Mouse (Mus musculus) spleen, postnatal 36 days (tissue): ENCODE results near the gene Rpusd3.

Experiments used
- DNase-seq, 2 experiments: peaks; one replicate each; pipeline ENCODE4 v3.0.0; 2022; ENCODE audit warnings: low spot score in 2 of 2, mixed read lengths in 1 of 2

Gene Rpusd3

DNA sequence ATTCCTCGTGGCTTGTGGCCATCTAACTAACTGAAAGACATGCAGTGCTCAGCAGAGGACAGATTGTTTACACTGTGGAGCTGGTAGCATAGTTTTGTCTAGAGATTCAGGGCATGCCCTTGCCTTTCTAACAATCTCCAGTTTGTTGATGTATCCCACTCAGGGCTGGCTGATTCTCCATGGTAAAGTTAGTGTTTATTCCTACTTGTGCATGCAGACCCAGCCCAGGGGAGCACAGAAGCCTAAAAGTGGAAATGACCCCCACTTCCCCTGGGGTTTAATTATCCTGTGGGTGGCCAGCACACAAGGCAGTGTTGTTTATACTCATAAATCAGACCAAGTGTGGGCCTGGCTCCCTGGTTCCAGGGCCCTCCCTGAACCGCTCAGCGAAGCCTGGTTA, 33.1 kb downstream of the Rpusd3 start:
- DNase-seq = no peak

GRCm38 (mm10) chr6:113385160-113385714, 33.9 kb downstream of the Rpusd3 start:
- DNase-seq = no peak

DNA sequence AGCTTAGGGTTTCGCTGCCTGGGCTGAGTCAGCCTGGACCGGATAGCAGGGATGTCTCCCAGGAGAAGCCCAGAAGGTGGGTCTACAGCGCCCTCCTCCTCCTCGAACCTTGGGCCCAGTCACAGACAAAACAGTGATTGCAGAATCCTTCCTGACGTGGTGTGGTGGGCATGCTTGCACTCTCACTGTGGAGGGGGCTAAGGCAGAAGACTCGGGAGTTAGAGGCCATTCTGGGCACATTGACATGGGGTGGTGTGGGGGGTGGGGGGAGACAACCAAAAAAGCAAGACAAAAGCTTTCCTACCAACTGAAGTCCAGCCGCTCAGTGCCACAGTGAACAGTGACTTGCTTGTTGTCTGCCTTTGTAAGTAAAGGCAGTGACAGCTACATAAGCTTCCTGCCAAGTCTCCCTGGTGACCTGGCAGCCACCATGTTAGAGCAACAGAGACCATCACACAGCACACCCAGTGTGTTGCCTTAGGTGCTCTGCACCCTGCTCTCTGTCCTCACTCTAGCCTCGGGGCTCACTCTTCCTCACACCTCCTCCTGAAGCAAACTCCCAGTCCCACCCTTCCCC, 34.7 kb downstream of the Rpusd3 start:
- DNase-seq = no peak

GRCm38 (mm10) chr6:113380480-113380879, 38.7 kb downstream of the Rpusd3 start:
- DNase-seq = no peak

- DNase-seq = peak; percentile 48 to 56
Measured at GRCm38 (mm10) chr6:113379246-113379645, 39.9 kb downstream of the Rpusd3 start.

DNA sequence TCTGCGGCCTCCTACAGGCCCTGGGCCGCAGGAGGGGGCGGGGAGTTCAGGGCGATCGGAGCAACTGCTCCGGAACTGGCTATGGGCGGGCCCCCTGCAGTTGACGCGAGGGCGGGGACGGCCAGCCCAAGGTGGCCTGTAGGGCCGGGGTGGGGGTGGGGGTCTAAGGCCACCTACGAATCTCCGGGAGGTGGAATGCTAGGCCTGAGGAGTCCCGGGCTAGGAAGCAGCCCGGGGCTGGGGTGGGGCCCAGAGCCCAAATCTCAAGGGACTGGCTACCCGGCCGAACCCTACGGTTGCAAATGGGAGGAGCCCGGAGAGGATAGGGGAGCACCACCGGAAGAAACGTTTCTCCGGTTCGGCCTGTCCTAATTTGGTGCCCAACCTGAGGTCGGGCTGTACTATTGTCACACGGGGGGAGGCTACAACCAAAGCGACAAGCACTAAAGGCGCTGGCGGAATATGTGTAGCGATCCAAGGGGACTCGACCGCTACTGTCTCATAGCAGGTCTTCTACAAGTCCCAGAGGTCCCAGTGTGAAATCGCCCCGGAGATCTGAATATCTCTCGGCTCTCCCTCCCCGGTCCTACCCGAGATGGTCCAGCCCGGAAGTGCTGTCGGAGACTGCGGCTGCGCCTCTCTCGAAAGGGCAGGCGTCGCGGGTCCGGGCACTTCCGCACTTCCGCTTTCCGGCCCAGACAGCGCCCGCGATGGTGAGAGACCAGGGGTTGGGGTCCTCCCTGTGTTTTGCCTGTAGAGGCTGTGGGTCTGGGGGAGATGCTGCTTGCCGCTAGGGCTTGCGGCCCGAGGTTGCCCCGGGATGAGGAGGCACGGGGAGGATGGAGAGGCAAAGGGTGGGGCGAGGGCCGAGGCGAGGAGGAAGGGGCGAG, 41.4 kb downstream of the Rpusd3 start, which contains the start of the genes Tada3 and Arpc4:
Tada3 (minus strand) TSS at position 388 of the 890 bp plus-strand sequence.
Arpc4 (plus strand) TSS at position 620 of the 890 bp plus-strand sequence.
- peak; percentile 93 to 95 for DNase-seq

- DNase-seq = no peak
Measured at GRCm38 (mm10) chr6:113377172-113377495, 42.0 kb downstream of the Rpusd3 start.

- no peak for DNase-seq
Measured at GRCm38 (mm10) chr6:113373491-113373890, 45.6 kb downstream of the Rpusd3 start.

DNA sequence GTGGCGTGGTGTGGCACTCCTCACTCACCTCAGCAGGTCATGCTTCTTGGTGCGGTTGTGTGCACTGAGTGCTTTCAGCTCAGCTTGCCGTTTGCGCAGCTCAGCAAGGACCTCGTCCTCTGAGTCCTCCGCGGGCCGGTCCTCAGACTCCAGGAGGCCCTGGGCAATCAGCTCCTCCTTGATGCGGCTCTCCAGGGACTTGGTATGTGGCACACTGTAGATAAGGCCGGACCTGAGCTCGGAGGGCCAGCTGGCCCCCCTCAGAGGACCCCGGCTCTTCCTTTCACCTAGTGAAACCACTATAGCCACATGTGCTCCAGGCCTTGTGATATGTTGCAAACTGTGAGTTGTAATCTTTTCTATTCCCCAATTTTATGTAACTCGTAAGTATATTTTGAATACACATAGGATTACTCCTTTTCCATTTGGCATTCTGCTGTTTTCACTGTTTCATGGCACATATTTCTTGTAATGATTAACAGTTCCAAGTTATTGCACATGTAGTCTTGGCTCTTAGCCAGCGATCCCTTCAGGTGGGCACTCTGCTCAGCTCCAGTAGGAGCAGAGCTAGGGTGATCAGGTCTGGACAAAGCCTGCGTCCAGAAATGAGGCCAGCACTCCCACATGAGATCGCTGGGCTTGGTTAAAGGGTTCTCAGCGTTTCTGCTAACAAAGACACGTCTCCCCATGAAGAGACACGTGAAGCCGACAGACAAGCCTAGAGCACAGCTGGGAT, 48.8 kb downstream of the Rpusd3 start:
- no peak for DNase-seq

DNA sequence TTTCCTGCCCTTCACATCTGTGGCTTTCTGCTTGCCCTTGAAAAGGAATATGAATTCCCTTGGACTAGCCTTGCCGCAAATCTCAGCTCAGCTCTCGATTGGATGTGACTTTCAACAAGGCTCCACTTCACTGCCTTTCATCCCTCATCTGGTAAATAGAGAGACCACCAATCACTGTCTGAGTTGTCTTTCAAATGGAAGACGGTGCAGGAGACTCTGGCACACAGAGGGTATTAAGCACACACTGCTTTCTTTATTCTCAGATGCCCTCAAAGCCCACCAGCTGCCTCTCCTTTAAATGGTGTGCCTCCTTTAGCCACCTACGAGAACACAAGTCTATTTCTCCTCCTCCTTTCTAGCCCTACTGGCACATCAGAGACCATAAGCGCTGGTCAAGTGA, 50.6 kb downstream of the Rpusd3 start:
- no peak for DNase-seq

GRCm38 (mm10) chr6:113368124-113368523, 51.0 kb downstream of the Rpusd3 start:
- DNase-seq = no peak

DNA sequence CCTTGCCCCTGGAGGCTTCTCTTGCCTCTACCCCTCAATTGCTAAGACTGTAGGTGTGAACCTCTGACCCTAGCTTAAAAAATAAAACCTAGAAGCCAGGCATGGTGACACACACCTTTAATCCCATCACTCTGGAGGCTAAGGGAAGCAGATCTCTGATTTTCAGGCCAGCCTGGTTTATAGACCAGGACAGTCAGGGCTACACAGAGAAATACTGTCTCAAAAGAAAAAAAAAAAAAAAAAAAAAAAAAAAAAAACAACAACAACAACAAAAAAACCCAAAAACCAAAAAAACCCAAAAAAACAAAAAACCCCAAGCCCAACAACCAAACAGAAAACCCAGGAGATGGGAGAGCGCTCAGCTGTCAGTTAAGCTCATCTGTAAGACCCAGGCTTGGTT, 51.6 kb downstream of the Rpusd3 start:
- no peak for DNase-seq

DNA sequence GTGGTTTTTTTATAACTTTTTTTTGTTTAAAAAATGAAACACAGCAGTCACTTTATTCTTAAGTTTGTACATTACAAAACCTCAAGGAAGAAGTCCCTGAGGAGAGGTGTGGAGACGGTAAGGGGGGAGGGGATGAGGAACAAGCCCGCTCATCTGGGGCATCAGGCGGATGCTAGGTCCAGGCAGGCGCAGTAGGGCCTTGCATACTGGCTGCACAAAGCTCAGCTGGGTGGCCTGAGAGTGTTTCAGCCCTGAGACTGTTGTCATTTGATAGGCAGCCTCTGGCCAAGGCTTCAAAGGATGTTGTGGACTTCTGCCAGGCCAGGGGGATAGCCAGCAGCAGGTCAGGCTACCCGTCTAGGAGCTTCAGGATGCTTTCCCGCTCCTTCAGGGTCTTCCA, 52.5 kb downstream of the Rpusd3 start:
- no peak for DNase-seq
